Mouse (Mus musculus) layer of hippocampus, postnatal 14 days (tissue): Measurements from ENCODE around the gene Rtn4ip1. TPM values are rescaled to one million over a fixed set of nuclear protein-coding genes. Genes with fewer than 3 reads are reported as not detected.
"Not testable (repeated sequence)": the region's sequence is repeated elsewhere in the genome, so short reads cannot be mapped to it uniquely, and the experiment has no call there.

ENCODE experiments used
- DNase-seq, 2 experiments: peaks; one replicate each; pipeline ENCODE4 v3.0.0; 2021 to 2022; ENCODE audit warnings: low spot score in 2 of 2, mixed read lengths in 1 of 2
- long read RNA-seq, 2 experiments: library from polyadenylated mRNA; stranded (forward); transcript quantifications; one replicate each; pipeline ENCODE4 v2.0.0; 2021
- total RNA-seq, 2 experiments: library from RNA; stranded (reverse); gene quantifications; 2 replicates each; pipeline ENCODE4 v1.2.3; 2021

Rtn4ip1 gene
- 10 to 100 TPM; 11.9 to 15.1 TPM for total RNA-seq
- long read RNA-seq, experiment 1, transcript Rtn4ip1-201 (9 exons, 2,981 nt): major isoform, 19 of 19 reads
- long read RNA-seq, experiment 1, partial matches to known transcripts: 0 of 19 reads
- long read RNA-seq, experiment 1, other reads (novel, unspliced or antisense): 0 of 19 reads
- long read RNA-seq, experiment 2, transcript Rtn4ip1-201 (9 exons, 2,981 nt): major isoform, 26 of 28 reads
- long read RNA-seq, experiment 2, partial matches to known transcripts: 0 of 28 reads
- long read RNA-seq, experiment 2, other reads (novel, unspliced or antisense): 2 of 28 reads

DNA sequence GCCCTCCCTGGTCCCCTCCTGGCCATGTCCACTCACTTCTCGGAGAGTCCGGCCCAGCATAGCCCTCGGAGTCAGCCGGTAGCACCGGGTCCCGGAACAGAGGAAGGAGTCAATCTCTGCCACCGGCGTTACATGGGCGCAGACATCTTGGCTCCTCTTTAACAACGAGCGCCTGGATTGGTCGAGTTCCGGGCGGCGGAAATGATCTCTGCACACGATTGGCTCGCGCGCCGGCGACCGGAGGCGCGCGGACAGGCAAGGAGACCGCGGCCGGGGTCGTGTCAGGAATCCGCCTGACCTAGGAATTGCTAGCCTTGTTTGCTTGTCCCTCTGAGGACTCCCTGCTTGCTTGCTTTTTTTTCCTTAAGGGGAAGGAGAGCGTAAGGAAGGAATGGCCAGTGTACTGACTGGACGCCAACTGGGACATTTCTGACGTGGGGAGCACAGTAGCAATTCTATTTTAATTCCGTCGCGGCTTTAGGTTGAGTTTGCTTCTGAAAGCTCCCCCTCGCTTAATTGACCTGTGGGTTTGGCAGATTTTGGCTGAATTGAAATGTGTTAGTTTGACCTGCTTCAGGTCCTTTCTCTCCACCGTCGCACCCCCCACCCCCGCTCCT lies at the start of gene Rtn4ip1, which contains the start of gene Qrsl1:
Rtn4ip1 (plus strand) TSS at position 230 of the 617 bp plus-strand sequence.
Qrsl1 (minus strand) TSS at position 168 of the 617 bp plus-strand sequence.
- peak; percentile 94 to 95 for DNase-seq

DNA sequence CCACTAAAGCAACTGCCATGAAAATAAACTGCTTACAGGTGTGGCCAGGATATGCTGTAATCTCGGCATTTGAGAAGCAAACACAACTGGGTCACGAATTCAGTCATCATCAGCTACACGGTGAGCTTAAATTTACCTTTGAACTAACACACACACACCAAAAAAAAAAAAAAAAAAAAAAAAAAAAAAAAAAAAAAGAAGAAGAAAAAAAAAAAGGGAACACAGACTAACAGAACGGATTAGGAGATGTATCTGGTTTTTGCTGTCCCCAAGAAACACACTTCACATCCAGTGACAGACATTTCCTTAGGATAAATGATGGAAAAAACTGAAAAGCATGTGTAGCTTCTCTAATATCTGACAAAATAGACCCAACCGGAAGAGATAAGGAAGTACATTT lies 49.7 kb upstream of the Rtn4ip1 start:
- no peak for DNase-seq

DNA sequence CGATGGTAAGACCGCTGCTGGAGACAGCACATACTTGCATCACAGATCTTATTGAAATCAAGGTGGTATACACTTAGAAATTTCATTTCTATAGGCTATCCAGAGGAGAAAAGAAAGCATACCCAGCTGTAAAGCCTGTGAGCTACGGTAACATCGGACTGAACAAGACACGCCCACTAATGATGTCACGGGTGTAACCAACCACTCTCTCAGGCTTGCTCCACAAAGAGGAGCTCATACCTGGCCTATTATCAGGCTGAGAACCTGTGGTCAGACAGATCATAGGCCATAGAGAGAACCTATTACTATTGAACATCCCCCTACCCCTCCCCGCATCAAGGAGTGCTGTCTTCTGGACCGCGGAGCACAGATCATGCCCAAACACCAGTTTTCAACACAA lies 45.7 kb upstream of the Rtn4ip1 start:
- DNase-seq: no peak

DNA sequence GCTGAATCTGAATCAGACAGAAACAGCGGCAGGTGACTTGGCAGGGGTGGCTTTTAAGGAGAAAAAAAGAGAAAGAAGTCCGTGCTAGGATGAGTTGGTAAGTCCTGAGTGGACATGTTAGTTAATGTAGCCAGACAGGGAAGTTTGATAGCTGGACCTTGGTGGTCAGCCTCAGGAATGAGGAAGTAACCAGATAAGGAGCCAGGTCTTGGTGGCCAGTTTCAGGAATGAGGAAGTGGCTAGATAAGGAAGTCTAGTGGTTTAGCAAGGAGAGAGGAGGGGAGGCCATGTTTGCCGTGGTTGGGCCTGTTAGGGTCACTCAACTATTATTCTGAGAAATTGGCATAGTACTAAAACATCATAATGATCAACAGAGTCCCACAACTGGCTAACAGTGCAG lies 45.3 kb upstream of the Rtn4ip1 start:
- peak in 1 of 2 experiments; percentile 8 for DNase-seq

DNA sequence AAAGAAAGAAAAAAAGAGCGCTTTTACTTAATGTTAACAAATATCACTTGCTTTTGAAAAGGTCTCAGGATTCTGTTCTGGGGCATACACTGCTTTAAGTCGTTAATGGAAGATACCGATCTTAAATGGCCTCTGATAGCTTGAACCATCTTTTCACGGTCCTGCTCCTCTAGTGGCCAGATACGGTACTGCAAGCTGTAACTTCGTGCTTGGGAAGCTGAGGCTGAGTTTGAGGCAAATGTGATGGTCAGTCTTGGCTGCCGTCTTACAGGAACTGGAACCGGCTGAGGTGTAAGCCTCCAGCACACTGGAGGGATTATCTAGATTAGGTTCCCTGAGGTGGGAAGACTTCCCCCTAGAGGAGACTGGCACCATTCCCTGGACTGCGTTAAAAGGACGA lies 30.9 kb upstream of the Rtn4ip1 start:
- peak in 1 of 2 experiments; percentile 7 for DNase-seq

DNA sequence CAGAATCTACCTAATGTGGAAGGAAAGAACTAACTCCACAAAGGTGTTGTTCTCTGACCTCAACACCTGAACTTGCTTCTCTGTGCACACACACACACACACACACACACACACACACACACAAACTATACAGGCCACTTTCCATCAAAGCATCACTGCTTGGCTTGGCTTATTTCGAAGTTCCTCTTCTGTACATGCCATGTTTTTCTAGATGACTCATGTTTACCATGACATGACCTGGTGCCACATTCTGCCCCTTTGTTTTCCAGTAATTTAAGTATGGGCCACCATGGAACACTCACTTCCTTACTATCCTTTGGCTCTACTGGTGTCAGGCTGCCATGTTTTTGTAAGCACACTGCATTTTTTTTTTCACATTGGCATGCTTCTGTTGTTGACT lies 30.1 kb upstream of the Rtn4ip1 start:
- no peak for DNase-seq

DNA sequence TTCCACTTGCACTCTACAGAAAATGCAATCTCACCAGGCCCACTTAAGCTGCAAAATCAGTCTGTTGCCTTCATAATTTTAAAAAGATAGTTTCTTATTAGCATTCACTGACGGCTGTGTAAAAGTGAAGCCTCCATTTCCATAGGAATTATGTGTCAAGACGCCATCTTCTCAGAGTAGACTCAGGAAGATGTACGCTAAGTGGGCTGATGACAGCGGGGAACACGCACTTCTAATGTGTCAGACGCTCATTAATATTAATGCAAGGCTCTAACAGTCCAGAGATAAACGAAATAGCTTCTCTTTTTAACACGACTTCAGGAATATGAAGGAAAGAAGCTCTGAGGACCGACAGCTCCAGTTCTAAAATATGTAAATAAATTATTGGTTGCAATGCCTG lies 13.9 kb upstream of the Rtn4ip1 start:
- DNase-seq: no peak

DNA sequence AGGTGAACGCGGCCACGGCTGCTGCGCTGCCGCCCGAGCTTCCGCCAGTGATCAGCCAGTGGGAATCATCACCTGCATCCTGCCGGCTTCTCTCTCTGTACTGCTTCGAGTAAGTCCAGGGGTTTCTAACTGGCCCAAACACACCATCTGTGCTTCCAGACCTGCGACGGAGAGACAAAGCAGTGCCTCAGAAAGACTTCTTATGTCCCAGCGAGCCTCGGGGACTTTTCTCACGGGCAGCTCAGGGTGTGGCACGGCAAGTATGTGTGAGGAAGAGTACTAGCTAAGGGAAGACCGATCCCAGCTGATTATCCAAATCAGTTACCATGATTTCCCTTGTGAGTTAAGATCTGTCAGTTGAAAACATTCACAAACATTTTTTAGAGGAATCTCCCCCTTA lies 12.6 kb upstream of the Rtn4ip1 start:
- DNase-seq: no peak

DNA sequence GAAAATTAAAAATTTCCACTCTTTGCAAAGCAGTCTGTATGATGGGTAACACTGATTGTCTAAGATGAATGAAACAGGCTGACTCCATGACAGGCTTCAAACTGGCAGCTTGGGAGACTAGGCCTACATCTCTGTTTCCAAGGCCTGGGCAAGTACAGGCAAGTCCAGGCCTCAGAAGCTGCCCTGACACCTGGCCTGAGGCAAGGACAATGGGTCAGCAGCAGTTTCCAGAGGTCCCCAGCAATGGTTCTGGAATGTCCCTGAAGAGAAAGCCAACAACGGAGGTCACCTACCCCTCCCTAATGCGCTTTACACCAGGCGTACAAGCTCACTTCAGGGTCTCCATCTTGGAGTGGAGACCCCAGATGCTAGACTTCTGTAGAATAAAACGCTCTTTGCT lies 8.6 kb upstream of the Rtn4ip1 start:
- DNase-seq: no peak

DNA sequence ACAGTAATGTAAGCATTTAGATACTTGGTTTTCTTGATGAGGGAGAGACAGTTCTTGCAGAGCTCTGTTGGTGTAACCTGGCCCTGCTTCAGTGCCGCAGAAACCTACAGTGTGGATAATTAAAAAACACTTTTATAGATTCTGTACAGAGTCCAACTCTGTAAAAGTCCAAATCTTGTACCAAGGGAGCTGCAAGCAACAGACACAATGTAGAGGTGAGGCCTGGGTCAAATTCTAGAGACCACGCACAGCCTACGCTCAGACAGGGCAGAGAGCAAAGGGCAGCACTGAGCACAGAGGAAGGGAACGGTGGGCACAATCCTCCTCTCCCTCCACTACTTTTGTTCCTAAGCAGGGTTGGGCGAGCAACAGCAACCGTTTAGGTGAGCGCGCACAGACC lies 5.5 kb upstream of the Rtn4ip1 start:
- DNase-seq: no peak

DNA sequence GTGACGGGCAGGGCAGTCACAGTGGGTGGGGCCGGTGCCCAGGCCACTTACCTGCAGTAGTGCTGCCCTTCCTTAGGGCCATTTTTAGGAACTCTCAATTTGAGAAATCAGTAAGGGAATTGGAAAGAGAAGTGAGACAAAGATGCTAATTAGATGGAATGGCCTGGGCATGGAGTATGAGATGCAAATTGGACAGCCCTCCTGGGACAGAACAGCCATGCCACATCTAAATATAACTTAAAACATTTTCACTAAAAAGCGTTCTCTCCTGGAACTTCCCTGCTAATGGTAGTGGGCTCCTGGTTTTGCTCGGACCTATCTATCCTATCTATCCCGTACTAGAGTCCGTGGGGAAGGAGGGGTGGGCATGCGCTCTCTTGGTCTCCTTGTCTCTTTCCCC lies 3.3 kb upstream of the Rtn4ip1 start:
- DNase-seq: no peak

DNA sequence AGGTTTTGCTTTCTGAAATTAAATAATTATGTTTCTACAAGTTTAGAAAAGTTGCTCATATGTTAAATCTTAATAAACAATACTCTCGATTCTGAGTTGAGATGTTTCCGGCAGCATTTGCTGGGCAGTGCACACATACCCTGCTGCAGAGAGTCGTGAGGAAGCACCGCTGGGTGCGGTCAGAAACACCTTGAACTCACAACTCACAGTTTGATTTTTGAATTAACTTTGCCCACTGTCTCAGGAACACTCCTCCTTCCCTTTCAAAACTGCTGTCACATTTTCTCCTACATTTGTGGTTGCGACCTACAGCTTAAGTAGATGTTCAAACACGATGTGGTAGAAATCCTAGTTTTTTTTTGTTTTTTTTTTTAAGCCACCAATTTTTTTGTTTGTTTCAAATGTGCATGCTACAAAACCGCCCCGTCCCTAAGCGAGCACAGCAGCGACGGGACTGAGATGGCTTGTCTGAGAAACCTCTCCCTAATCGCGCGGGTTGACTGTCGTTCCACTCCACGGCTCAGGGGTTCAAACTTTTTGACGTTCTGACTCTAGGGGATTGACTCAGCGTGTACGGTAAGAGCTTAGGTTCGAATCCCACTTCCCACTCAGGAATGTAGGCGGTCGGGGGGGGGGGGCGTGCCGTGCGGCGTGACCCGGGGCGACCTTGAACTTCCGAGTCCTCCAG lies 580 bp upstream of the Rtn4ip1 start:
- no peak for DNase-seq

DNA sequence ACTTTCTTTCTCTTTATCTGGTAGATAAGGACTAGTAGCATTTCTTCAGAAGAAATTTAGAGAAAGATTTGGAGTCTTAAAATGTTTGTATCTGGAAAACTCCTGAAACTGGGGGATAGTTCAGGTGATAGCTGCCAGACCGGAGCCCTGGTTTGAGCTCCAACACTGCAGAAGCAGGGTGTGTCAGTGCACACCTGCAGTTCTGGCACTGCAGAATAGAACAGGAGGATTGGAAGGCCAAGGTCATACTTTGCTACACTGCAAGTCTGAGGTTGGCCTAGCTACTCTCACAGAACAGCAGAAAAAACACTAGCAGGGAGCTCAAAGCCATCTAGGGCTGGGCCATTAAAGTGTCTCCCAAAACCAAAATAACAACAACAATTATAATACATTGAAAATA lies 3.0 kb downstream of the Rtn4ip1 start:
- no peak for DNase-seq

DNA sequence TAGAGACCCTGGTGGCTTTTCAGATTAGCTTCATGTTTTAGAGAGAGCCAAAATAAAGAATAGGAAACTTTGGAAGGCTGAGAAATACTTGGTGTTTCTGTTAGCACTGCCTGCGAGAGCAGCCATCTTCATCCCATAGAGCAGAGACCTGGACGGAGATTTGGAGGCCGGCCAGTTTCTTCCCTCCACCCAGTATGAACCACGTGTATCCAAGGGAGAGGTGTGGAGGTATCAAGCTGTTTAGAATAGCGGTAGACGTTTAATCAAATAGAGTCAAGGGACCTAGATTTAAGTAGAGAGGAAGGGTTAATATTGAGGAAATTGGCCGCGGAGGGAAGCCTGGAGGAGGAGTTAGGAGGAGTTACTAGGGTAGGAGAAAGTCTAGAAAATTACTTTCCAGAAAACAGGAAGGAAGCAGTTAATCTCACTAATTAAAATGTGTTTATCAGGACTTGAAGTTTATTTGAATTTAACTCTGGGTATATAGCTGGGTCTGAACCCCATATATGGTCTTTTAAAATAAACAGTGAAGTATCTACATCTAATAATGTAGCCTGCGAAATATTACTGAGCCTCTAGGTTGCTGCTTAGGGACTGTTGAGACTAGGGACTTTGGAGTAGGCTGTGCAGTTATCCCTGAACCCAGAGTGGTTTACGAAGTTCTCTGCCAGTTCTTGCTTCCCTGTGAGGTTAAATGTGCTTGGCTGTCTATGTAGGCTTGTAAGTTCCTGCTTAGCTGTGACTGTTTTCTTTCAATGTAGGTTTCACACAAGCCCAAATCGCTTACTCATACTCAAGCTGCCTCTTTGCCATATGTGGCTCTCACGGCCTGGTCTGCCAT lies 8.6 kb downstream of the Rtn4ip1 start:
- no peak for DNase-seq

DNA sequence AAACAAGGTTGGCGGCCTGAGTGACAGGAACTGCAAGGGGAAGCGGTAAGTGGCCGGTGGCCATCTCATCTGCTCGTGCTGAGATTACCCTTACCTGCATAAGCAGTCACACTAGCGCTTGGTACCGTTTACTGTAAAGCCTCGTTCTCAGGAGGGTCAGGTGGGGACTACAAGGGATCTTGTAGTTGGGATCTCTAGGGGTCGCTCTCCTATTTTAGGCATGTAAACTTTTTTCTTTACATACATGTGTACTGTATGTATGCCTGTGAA lies 9.2 kb downstream of the Rtn4ip1 start:
- DNase-seq: no peak

DNA sequence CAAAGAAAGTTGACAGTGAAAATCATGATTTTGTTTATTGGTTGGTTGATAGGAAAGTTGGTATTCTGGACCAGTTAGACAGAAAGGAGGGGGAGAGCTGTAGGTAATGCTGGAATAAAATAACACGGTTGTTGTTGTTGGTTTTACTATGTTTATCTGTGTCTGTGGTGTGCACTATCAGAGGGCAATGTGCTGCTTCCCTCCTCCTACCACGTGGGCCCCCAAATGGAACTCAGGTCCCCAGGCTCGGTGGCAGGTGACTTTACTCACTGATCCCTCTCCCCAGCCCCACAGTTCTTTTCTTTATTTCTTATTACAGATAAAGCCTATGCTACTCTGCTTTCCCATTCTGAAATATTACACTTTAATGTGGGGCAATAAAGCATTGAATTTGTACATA lies 10.6 kb downstream of the Rtn4ip1 start:
- DNase-seq: no peak

DNA sequence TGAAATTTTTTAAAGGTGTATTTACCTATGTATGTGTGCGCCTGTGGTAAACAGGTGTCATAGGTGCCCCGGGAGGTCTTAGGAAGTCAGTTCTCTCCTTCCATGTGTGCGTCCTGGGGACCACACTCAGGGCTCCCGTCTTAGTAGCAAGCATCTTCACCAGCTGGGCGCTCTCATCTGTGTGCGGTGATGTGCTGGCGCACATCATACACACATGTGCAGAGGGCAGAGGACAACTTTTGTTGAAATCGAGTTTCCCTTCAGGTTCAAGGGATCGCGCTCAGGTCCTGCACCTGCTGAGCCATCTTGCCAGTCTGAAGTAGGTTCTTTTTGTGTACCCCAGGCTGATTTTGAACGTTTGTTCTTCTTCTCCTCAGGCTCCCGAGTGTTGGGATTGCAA lies 14.6 kb downstream of the Rtn4ip1 start:
- no peak for DNase-seq

DNA sequence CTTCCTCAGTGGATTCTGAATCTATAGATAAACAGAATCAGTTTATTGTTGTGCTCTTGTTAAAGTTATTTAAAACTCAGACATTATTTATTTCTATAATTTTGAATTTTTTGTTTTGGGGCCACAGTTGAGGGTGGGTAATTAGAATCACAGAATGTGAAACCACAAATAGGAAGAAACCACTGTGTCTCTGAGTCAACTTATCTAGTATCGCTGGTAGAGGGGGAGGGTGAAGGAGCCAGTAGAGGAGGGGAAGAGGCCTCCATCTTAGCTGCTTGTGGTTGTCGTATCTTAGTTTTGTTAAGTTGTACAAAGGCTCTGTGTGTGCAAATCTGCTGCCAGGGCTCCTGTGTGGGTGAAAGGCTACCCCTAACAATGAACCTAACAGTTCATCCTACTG lies 15.1 kb downstream of the Rtn4ip1 start:
- no peak for DNase-seq

DNA sequence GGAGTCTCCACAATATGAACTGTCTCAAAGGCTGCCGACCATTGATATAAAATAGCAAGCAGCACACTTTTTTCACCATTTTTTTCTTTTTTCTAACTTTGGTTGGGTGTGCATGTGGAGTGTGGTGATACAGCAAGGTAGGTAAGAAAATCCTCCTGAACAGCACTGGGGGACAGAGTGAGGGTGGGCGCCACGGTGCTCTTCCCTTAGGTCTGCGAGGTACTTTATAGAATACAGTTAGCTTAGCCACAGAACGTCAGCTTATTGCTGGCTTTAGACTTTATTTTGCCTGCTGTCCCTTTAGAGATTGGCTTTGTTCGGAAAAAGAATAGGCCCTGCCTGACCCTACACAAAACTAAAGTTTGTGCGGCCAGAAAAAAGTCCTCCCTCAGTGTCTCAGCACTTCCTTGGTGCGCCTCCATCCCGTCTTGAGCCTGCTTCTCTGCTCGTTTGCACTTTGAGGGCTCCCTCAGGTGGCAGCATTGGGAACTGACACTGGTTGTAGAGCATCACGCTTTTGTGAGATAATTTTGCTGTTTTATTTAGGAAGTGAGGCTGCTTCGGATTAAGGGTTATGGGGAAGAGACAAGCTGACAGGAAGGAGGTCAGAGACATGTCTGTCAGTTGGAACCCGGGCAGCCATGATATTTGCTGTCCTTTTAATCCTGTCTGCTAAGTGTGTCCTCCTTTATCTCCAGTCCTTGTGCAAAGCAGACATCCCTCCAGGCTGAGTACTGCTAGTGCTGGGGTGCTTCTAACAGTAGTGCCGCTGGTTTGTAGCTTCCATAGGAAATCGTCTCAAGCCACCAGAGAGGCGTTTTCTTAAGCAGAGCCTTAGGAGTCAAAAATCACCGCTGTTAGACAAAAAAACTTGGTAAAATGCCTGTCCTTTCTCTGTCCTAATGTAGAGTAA lies 17.3 kb downstream of the Rtn4ip1 start:
- DNase-seq: peak; percentile 80 to 85

DNA sequence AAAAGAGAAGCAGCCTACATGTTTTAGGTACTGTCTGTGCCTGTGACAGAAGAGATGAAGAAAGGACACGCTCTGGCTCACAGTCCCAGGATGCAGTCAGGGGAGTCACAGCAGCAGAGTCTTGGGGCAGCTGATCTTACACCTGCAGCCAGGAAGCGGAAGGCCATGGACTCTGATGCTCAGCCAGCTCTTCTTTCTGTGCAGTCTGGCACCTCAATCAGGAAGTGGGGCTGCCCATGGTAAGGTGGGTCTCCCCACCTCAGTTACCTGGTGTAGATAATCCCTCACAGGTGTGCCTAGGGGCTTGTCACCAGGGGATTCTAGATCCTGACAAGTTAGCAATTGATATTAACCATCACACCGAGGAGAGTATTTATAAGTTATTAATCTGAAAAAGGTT lies 21.5 kb downstream of the Rtn4ip1 start:
- DNase-seq: no peak

DNA sequence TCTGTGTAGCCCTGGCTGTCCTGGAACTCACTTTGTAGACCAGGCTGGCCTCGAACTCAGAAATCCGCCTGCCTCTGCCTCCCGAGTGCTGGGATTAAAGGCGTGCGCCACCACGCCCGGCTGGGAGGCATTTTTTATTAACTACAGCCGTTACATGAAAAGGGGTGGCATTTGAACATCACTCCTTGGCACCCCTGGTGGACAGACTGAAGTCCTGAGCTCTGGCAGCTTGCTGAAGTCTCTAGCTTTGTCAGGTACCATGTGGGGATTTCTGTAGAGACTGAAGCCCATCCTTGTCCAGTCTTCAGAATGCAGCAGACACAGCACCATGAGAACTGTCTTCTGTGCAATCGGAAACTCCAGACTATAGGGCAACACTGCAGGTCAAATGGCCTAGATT lies 24.2 kb downstream of the Rtn4ip1 start:
- not testable (repeated sequence) for DNase-seq
